ENCODE assay signal across 17 mouse cellular contexts in the genomic region with DNA sequence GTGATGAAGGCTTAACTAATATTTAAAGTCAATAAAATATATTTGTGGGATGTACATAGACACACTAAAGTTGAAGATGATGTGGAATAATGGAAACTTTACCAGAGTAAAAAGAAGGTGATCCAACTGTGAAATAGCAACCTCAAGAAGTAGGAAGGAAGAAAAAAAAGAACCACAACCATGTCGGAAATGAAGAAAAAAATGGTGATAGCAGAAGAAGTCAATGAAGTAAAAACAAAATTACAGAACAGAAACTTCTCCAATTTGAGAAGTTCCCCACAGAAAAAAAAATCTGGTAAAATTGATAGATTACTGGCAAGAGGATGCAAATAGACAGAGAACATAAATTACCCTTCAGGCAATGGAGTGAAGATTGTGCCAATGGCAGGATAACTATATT.
"Had no signal": no experiment of that assay in that cellular context is flagged by ENCODE, and none has a peak within 500 bp of the region (broad histone marks: within the 10 kb centered on the region; RNA-seq: fewer than 3 reads in every experiment).

No protein-coding gene starts in this region.

- H3K9me3 ChIP-seq: intestine, embryonic 15.5 days; kidney, embryonic 15.5 days; liver, embryonic 13.5 days; midbrain, embryonic 12.5 days; midbrain, embryonic 15.5 days; neural tube, embryonic 12.5 days; neural tube, embryonic 15.5 days; stomach, embryonic 15.5 days had no signal

- H3K4me1 ChIP-seq: intestine, embryonic 15.5 days; kidney, embryonic 15.5 days; liver, embryonic 13.5 days; midbrain, embryonic 12.5 days; midbrain, embryonic 15.5 days; neural tube, embryonic 12.5 days; neural tube, embryonic 15.5 days; stomach, embryonic 15.5 days had no signal

- H3K27me3 ChIP-seq: intestine, embryonic 15.5 days; kidney, embryonic 15.5 days; liver, embryonic 13.5 days; midbrain, embryonic 12.5 days; midbrain, embryonic 15.5 days; neural tube, embryonic 12.5 days; neural tube, embryonic 15.5 days; stomach, embryonic 15.5 days had no signal

- H3K4me2 ChIP-seq: intestine, embryonic 15.5 days; kidney, embryonic 15.5 days; liver, embryonic 13.5 days; lung, embryonic 14.5 days; midbrain, embryonic 12.5 days; midbrain, embryonic 15.5 days; neural tube, embryonic 12.5 days; neural tube, embryonic 15.5 days; stomach, embryonic 15.5 days had no signal

- H3K9ac ChIP-seq: intestine, embryonic 15.5 days; kidney, embryonic 15.5 days; liver, embryonic 13.5 days; lung, embryonic 14.5 days; midbrain, embryonic 12.5 days; midbrain, embryonic 15.5 days; neural tube, embryonic 12.5 days; neural tube, embryonic 15.5 days; stomach, embryonic 15.5 days had no signal

- H3K4me3 ChIP-seq: intestine, embryonic 15.5 days; kidney, embryonic 15.5 days; liver, embryonic 13.5 days; midbrain, embryonic 12.5 days; midbrain, embryonic 15.5 days; neural tube, embryonic 12.5 days; neural tube, embryonic 15.5 days; stomach, embryonic 15.5 days had no signal

- H3K36me3 ChIP-seq: intestine, embryonic 15.5 days; kidney, embryonic 15.5 days; liver, embryonic 13.5 days; midbrain, embryonic 12.5 days; midbrain, embryonic 15.5 days; neural tube, embryonic 12.5 days; neural tube, embryonic 15.5 days; stomach, embryonic 15.5 days had no signal

- H3K27ac ChIP-seq: intestine, embryonic 15.5 days; kidney, embryonic 15.5 days; liver, embryonic 13.5 days; midbrain, embryonic 12.5 days; midbrain, embryonic 15.5 days; neural tube, embryonic 12.5 days; neural tube, embryonic 15.5 days; stomach, embryonic 15.5 days had no signal

- DNase-seq: kidney, adult 11 months; kidney, adult 8-10 months; kidney, postnatal 10 days; kidney, postnatal 4 days; liver, embryonic 13.5 days; lung, embryonic 14.5 days; retina, postnatal 1 day; right cerebral cortex, postnatal 25 days; thymus, postnatal 36 days had no signal

- ATAC-seq: intestine, embryonic 15.5 days; lung, postnatal 0 days; midbrain, embryonic 15.5 days had no signal
